Mouse (Mus musculus): Measurements from ENCODE around the gene Fam222a. TPM values are rescaled to one million over a fixed set of nuclear protein-coding genes. Genes with fewer than 3 reads are reported as not detected.
A peak's percentile ranks its signal among the peaks of the same experiment; 100 is the strongest.

Gene Fam222a
- polyA plus RNA-seq, 1 experiment from 2014 or later: 7.1 TPM

- 71% methylated on average over 9 of the region's 9 CpGs for WGBS
- no peak for ATAC-seq (replicated peaks)
Observed at GRCm38 (mm10) chr5:114545076-114545475, 22.7 kb upstream of the Fam222a start.

GRCm38 (mm10) chr5:114548976-114549375, 18.8 kb upstream of the Fam222a start:
- no peak for ATAC-seq (replicated peaks)
- H3K9me3 ChIP-seq: no peaks in the 10 kb centered on the region
- H3K27me3 ChIP-seq (replicated peaks): no peaks in the 10 kb centered on the region
- no peaks in the 10 kb centered on the region for H3K36me3 ChIP-seq (replicated peaks)
- H3K9ac ChIP-seq: no peak overlapping the region
- H3K27ac ChIP-seq: no peak overlapping the region
- H3K4me3 ChIP-seq: no peak overlapping the region
- no peak overlapping the region for H3K4me2 ChIP-seq
- peaks cover 11% of the 10 kb centered on the region for H3K4me1 ChIP-seq
- WGBS: 93% methylated on average over 10 of the region's 10 CpGs

More at GRCm38 (mm10) chr5:114545076-114545475, 22.7 kb upstream of the Fam222a start:
- Histone ChIP-seq H3K4me3 (no peak overlapping the region), H3K4me1 (peaks cover 5% of the 10 kb centered on the region; the same call in 1 of the 2 replicates), H3K9me3 (no peaks in the 10 kb centered on the region; the same call in 1 of the 2 replicates), H3K4me2 (no peak overlapping the region), H3K36me3 (replicated peaks) (no peaks in the 10 kb centered on the region), H3K27ac (no peak overlapping the region), H3K27me3 (replicated peaks) (no peaks in the 10 kb centered on the region), H3K9ac (no peak overlapping the region)

- Histone ChIP-seq H3K4me1 (peaks cover 11% of the 10 kb centered on the region), H3K36me3 (replicated peaks) (no peaks in the 10 kb centered on the region), H3K27me3 (replicated peaks) (no peaks in the 10 kb centered on the region), H3K4me2 (no peak overlapping the region), H3K9me3 (no peaks in the 10 kb centered on the region), H3K9ac (no peak overlapping the region), H3K27ac (no peak overlapping the region), H3K4me3 (no peak overlapping the region)
- 72% methylated on average over 3 of the region's 3 CpGs for WGBS
- ATAC-seq (replicated peaks): no peak
Observed at GRCm38 (mm10) chr5:114549770-114550169, 18.0 kb upstream of the Fam222a start.

- 31% methylated on average over 7 of the region's 7 CpGs for WGBS
- Histone ChIP-seq H3K27ac (peak overlapping the region; percentile 15; the same call in 1 of the 2 replicates), H3K9ac (no peak overlapping the region), H3K9me3 (no peaks in the 10 kb centered on the region), H3K36me3 (replicated peaks) (no peaks in the 10 kb centered on the region), H3K4me3 (no peak overlapping the region), H3K27me3 (replicated peaks) (no peaks in the 10 kb centered on the region), H3K4me2 (no peak overlapping the region), H3K4me1 (peaks cover 11% of the 10 kb centered on the region)
- ATAC-seq (replicated peaks): no peak; the same call in 1 of the 2 replicates
Observed at GRCm38 (mm10) chr5:114550431-114550830, 17.4 kb upstream of the Fam222a start.

GRCm38 (mm10) chr5:114550886-114551492, 16.8 kb upstream of the Fam222a start:
- no peak overlapping the region for H3K4me2 ChIP-seq
- no peaks in the 10 kb centered on the region for H3K9me3 ChIP-seq
- H3K9ac ChIP-seq: no peak overlapping the region
- H3K27me3 ChIP-seq (replicated peaks): no peaks in the 10 kb centered on the region
- H3K27ac ChIP-seq: peak overlapping the region; percentile 15; the same call in 1 of the 2 replicates
- peaks cover 11% of the 10 kb centered on the region for H3K4me1 ChIP-seq
- ATAC-seq (replicated peaks): no peak
- no peak overlapping the region for H3K4me3 ChIP-seq
- H3K36me3 ChIP-seq (replicated peaks): no peaks in the 10 kb centered on the region
- WGBS: 10% methylated on average over 6 of the region's 6 CpGs

GRCm38 (mm10) chr5:114552507-114553208, 15.2 kb upstream of the Fam222a start:
- H3K27ac ChIP-seq: no peak overlapping the region
- ATAC-seq (replicated peaks): no peak
- H3K4me1 ChIP-seq: peaks cover 15% of the 10 kb centered on the region
- no peak overlapping the region for H3K9ac ChIP-seq
- H3K36me3 ChIP-seq (replicated peaks): no peaks in the 10 kb centered on the region
- 66% methylated on average over 13 of the region's 13 CpGs for WGBS
- no peak overlapping the region for H3K4me3 ChIP-seq
- H3K27me3 ChIP-seq (replicated peaks): no peaks in the 10 kb centered on the region
- no peak overlapping the region for H3K4me2 ChIP-seq
- no peaks in the 10 kb centered on the region for H3K9me3 ChIP-seq

- H3K4me2 ChIP-seq: no peak overlapping the region
- H3K27ac ChIP-seq: no peak overlapping the region
- no peak overlapping the region for H3K9ac ChIP-seq
- no peak overlapping the region for H3K4me3 ChIP-seq
- no peak for ATAC-seq (replicated peaks)
- H3K27me3 ChIP-seq (replicated peaks): no peaks in the 10 kb centered on the region
- peaks cover 25% of the 10 kb centered on the region for H3K4me1 ChIP-seq
- WGBS: 62% methylated on average over 8 of the region's 8 CpGs
- no peaks in the 10 kb centered on the region for H3K9me3 ChIP-seq
- no peaks in the 10 kb centered on the region for H3K36me3 ChIP-seq (replicated peaks)
Observed at GRCm38 (mm10) chr5:114553706-114554105, 14.1 kb upstream of the Fam222a start.

- Histone ChIP-seq H3K9me3 (no peaks in the 10 kb centered on the region), H3K4me1 (peaks cover 27% of the 10 kb centered on the region), H3K36me3 (replicated peaks) (no peaks in the 10 kb centered on the region), H3K9ac (no peak overlapping the region), H3K4me3 (no peak overlapping the region), H3K27me3 (replicated peaks) (no peaks in the 10 kb centered on the region), H3K27ac (no peak overlapping the region), H3K4me2 (no peak overlapping the region)
- no peak for ATAC-seq (replicated peaks)
- WGBS: 97% methylated on average over 2 of the region's 2 CpGs
Observed at GRCm38 (mm10) chr5:114555424-114555823, 12.4 kb upstream of the Fam222a start.

GRCm38 (mm10) chr5:114556109-114556508, 11.7 kb upstream of the Fam222a start:
- H3K36me3 ChIP-seq (replicated peaks): no peaks in the 10 kb centered on the region
- no peaks in the 10 kb centered on the region for H3K9me3 ChIP-seq
- no peak for ATAC-seq (replicated peaks)
- no peak overlapping the region for H3K4me3 ChIP-seq
- H3K27me3 ChIP-seq (replicated peaks): no peaks in the 10 kb centered on the region
- H3K27ac ChIP-seq: no peak overlapping the region
- WGBS: 80% methylated on average over 11 of the region's 11 CpGs
- H3K4me2 ChIP-seq: no peak overlapping the region
- H3K4me1 ChIP-seq: peaks cover 30% of the 10 kb centered on the region
- no peak overlapping the region for H3K9ac ChIP-seq

- Histone ChIP-seq H3K4me3 (no peak overlapping the region), H3K27me3 (replicated peaks) (no peaks in the 10 kb centered on the region), H3K9ac (no peak overlapping the region), H3K27ac (no peak overlapping the region), H3K36me3 (replicated peaks) (no peaks in the 10 kb centered on the region), H3K4me2 (no peak overlapping the region), H3K9me3 (no peaks in the 10 kb centered on the region), H3K4me1 (peaks cover 25% of the 10 kb centered on the region)
- peak; percentile 37 for ATAC-seq (replicated peaks)
- 38% methylated on average over 20 of the region's 20 CpGs for WGBS
Observed at GRCm38 (mm10) chr5:114557765-114558731, 9.8 kb upstream of the Fam222a start.

- no peak overlapping the region for H3K27ac ChIP-seq
- no peak overlapping the region for H3K9ac ChIP-seq
- H3K4me1 ChIP-seq: peaks cover 23% of the 10 kb centered on the region
- 28% methylated on average over 9 of the region's 9 CpGs for WGBS
- ATAC-seq (replicated peaks): no peak
- no peaks in the 10 kb centered on the region for H3K9me3 ChIP-seq
- no peak overlapping the region for H3K4me2 ChIP-seq
- H3K4me3 ChIP-seq: no peak overlapping the region
- no peaks in the 10 kb centered on the region for H3K36me3 ChIP-seq (replicated peaks)
- no peaks in the 10 kb centered on the region for H3K27me3 ChIP-seq (replicated peaks)
Observed at GRCm38 (mm10) chr5:114560533-114560936, 7.3 kb upstream of the Fam222a start.

- no peak overlapping the region for H3K4me3 ChIP-seq
- no peaks in the 10 kb centered on the region for H3K36me3 ChIP-seq (replicated peaks)
- H3K4me2 ChIP-seq: no peak overlapping the region
- H3K9ac ChIP-seq: no peak overlapping the region
- no peak overlapping the region for H3K27ac ChIP-seq
- H3K9me3 ChIP-seq: no peaks in the 10 kb centered on the region
- peaks cover 23% of the 10 kb centered on the region for H3K4me1 ChIP-seq
- no peak for ATAC-seq (replicated peaks)
- H3K27me3 ChIP-seq (replicated peaks): no peaks in the 10 kb centered on the region
- WGBS: 60% methylated on average over 5 of the region's 5 CpGs
Observed at GRCm38 (mm10) chr5:114560965-114561364, 6.9 kb upstream of the Fam222a start.

Data from midbrain, embryonic 15.5 days (tissue).